Mouse (Mus musculus): ENCODE measurements around the gene 1700061G19Rik.
"Not testable (repeated sequence)": the region's sequence is repeated elsewhere in the genome, so short reads cannot be mapped to it uniquely, and the experiment has no call there.

The 1700061G19Rik gene

GRCm38 (mm10) chr17:56871767-56872166, 3.5 kb upstream of the 1700061G19Rik start:
- no peak for DNase-seq (ENCODE audit: low read depth)

GRCm38 (mm10) chr17:56872512-56872911, 2.8 kb upstream of the 1700061G19Rik start:
- DNase-seq (ENCODE audit: low read depth) = no peak

- DNase-seq (ENCODE audit: low read depth) = no peak
Observed at GRCm38 (mm10) chr17:56874237-56874636, 1.0 kb upstream of the 1700061G19Rik start, which contains the start of gene Acsbg2. TSS of gene Acsbg2 (minus strand) at chr17:56874447.

GRCm38 (mm10) chr17:56876465-56876864, 1.2 kb downstream of the 1700061G19Rik start:
- no peak for DNase-seq (ENCODE audit: low read depth)

- DNase-seq (ENCODE audit: low read depth) = no peak
Observed at GRCm38 (mm10) chr17:56876981-56877380, 1.7 kb downstream of the 1700061G19Rik start.

- no peak for DNase-seq (ENCODE audit: low read depth)
Observed at GRCm38 (mm10) chr17:56877426-56877825, 2.1 kb downstream of the 1700061G19Rik start.

- no peak for DNase-seq (ENCODE audit: low read depth)
Observed at GRCm38 (mm10) chr17:56883612-56884011, 8.3 kb downstream of the 1700061G19Rik start.

GRCm38 (mm10) chr17:56884331-56884730, 9.1 kb downstream of the 1700061G19Rik start:
- DNase-seq (ENCODE audit: low read depth) = no peak

GRCm38 (mm10) chr17:56884809-56885208, 9.5 kb downstream of the 1700061G19Rik start:
- no peak for DNase-seq (ENCODE audit: low read depth)

- DNase-seq (ENCODE audit: low read depth) = no peak
Observed at GRCm38 (mm10) chr17:56888050-56888449, 12.8 kb downstream of the 1700061G19Rik start.

- no peak for DNase-seq (ENCODE audit: low read depth)
Observed at GRCm38 (mm10) chr17:56890018-56890417, 14.7 kb downstream of the 1700061G19Rik start.

- DNase-seq (ENCODE audit: low read depth) = no peak
Observed at GRCm38 (mm10) chr17:56895368-56895918, 20.2 kb downstream of the 1700061G19Rik start.

GRCm38 (mm10) chr17:56896513-56897129, 21.3 kb downstream of the 1700061G19Rik start:
- DNase-seq (ENCODE audit: low read depth) = no peak

GRCm38 (mm10) chr17:56897630-56898195, 22.4 kb downstream of the 1700061G19Rik start:
- peak; percentile 62 for DNase-seq (ENCODE audit: low read depth)

GRCm38 (mm10) chr17:56902698-56903097, 27.4 kb downstream of the 1700061G19Rik start:
- no peak for DNase-seq (ENCODE audit: low read depth)

- no peak for DNase-seq (ENCODE audit: low read depth)
Observed at GRCm38 (mm10) chr17:56906166-56906565, 30.9 kb downstream of the 1700061G19Rik start.

- DNase-seq (ENCODE audit: low read depth) = no peak
Observed at GRCm38 (mm10) chr17:56907096-56907495, 31.8 kb downstream of the 1700061G19Rik start.

GRCm38 (mm10) chr17:56907887-56908286, 32.6 kb downstream of the 1700061G19Rik start:
- no peak for DNase-seq (ENCODE audit: low read depth)

- not testable (repeated sequence) for DNase-seq (ENCODE audit: low read depth)
Observed at GRCm38 (mm10) chr17:56909764-56910163, 34.5 kb downstream of the 1700061G19Rik start.

GRCm38 (mm10) chr17:56913023-56913422, 37.7 kb downstream of the 1700061G19Rik start:
- no peak for DNase-seq (ENCODE audit: low read depth)

GRCm38 (mm10) chr17:56913444-56913843, 38.2 kb downstream of the 1700061G19Rik start:
- no peak for DNase-seq (ENCODE audit: low read depth)

- DNase-seq (ENCODE audit: low read depth) = no peak
Observed at GRCm38 (mm10) chr17:56917166-56917565, 41.9 kb downstream of the 1700061G19Rik start.

GRCm38 (mm10) chr17:56919725-56920124, 44.4 kb downstream of the 1700061G19Rik start:
- no peak for DNase-seq (ENCODE audit: low read depth)

Measured in c-Kit-positive CD71-positive TER-119-negative erythroid progenitor cells, embryonic 14.5 days (primary cell).